Mouse (Mus musculus) heart, adult 8-10 months (tissue): ENCODE results near the gene Hoxa5. TPM values are rescaled to one million over a fixed set of nuclear protein-coding genes. Genes with fewer than 3 reads are reported as not detected.

Experiments used
- DNase-seq: peaks from one replicate; pipeline ENCODE4 v3.0.0; 2022; ENCODE audit warnings: low spot score
- total RNA-seq, 4 experiments: library from RNA; stranded (reverse); gene quantifications; 2 replicates each; pipeline ENCODE4 v1.2.4; 2022

Hoxa5 gene
- total RNA-seq, 4 experiments from 2014 or later: 0.41 to 0.69 (median 0.57) TPM

- no peak for DNase-seq
Observed at GRCm38 (mm10) chr6:52178918-52179665, 25.3 kb downstream of the Hoxa5 start.

GRCm38 (mm10) chr6:52177806-52178205, 26.6 kb downstream of the Hoxa5 start:
- DNase-seq: no peak

DNA sequence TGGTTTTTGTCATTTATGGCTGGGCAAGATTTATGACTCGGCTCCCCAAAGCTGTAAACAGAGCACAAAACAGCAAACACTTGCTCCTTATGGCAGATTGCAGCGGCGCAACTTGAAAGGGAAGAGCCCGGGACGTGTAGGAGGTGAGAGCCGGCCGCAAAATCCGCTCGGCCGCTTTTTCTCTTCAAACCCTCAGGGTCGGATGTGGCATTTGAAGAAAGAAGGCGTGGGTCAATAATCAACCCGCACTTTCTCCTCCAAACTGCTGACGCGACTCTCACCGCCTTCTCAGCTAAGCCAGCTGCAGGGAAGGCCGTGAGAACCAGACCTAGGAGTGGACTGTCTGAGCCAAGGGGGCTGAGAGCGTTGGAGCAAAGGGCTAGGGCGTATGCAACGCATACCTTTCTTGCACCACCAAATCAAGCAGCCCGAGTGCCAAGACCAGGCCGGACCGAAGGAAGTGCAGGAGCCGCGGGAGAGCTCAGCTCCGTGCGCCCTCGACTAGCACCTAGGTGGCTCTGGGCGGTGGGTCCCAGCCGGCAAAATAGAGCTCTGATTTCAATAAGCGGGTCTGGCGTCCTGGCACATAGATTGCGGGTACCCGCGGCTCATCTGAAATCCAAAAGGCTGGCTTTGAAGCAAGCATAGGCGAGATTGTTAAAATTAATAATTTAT, 27.2 kb downstream of the Hoxa5 start, which contains the start of gene 5730596B20Rik:
Gene 5730596B20Rik, plus strand, starts transcription at position 438 of the 675 bp plus-strand sequence.
- no peak for DNase-seq

GRCm38 (mm10) chr6:52176391-52176790, 28.0 kb downstream of the Hoxa5 start:
- DNase-seq: no peak

DNA sequence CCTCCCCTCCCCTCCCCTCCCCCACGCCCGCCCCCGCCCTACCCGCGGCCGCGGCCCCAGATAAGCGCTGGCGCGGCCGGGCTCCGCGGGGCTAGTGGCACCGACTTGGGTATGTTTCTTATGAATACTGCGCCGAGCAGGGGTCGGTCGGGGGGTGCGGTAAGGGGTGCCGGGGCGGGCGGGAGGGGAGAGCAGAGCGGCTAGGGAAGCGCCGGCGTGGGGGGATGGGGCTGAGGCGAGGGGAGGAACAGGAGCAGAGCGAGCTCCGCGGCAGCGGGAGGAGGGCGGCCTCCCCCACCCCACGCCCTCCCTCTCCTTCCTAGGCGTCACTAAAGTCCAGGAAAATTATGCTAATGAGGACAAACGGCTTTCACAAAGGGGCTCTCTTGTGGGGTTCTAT, 28.5 kb downstream of the Hoxa5 start:
- DNase-seq: no peak

- no peak for DNase-seq
Observed at GRCm38 (mm10) chr6:52174968-52175751, 29.2 kb downstream of the Hoxa5 start.

DNA sequence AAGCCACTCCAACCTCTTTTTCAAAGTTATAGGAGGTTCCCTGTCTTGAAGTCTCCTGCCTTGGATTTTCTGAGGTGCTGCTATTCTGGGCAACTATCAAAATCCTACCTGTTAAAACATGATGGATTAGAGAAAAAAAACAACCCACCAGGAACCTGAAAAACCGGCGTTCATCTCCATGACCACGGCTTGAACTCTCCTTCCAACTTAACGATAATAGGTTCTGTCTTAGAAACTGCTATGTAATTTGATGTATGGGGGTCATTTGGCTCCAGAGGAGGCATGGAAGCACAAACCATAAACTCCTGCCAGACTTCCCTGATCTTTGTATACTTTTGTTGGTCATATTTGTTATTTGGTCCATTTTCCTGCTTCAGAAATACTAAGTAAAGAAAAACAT, 30.7 kb downstream of the Hoxa5 start:
- DNase-seq: no peak

DNA sequence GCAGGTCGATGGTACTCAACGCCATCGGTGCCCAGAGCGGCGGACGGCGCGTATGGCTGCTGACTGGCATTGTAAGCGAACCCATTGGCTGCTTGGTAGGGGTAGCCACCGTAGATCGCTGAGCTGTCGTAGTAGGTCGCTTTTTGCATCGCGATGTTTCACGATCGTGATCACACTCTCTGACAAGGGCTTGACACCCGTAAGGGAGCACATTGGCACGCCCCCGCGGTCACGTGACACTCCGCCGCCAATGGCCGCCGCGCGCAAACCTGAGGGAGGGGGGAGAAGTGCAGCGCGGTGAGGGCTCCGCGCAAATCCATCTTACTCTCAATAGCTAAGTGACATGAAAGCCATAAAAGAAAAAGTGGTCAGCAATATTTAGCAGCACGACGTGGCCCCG, 31.9 kb downstream of the Hoxa5 start:
- DNase-seq: no peak

GRCm38 (mm10) chr6:52171938-52172337, 32.4 kb downstream of the Hoxa5 start:
- DNase-seq: no peak

- DNase-seq: no peak
Observed at GRCm38 (mm10) chr6:52171331-52171730, 33.1 kb downstream of the Hoxa5 start.

- DNase-seq: no peak
Observed at GRCm38 (mm10) chr6:52170898-52171223, 33.5 kb downstream of the Hoxa5 start.

- DNase-seq: no peak
Observed at GRCm38 (mm10) chr6:52170166-52170897, 34.1 kb downstream of the Hoxa5 start.

- no peak for DNase-seq
Observed at GRCm38 (mm10) chr6:52169499-52170165, 34.8 kb downstream of the Hoxa5 start.

GRCm38 (mm10) chr6:52168191-52169055, 36.0 kb downstream of the Hoxa5 start:
- DNase-seq: no peak

DNA sequence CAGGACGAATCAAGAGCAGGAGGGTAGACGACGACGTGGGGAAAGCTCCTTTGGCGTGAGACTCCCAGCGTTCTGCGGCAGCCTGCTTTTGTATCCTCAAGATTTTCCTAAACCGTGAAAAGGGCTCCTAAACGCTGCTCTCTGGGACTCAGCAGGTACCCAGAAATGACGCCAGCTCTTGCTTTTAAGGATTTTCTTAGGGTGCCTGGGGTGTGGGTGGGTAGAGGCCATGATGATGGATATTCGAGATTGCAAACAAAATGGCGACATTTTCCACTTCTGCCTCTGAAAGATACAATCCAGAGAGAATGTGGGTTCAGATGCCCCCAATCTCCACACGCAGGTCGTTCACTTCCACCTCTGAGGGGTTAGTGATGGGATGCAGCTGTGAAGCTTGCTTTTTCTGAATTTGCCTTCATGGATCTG, 36.6 kb downstream of the Hoxa5 start:
- DNase-seq: no peak

DNA sequence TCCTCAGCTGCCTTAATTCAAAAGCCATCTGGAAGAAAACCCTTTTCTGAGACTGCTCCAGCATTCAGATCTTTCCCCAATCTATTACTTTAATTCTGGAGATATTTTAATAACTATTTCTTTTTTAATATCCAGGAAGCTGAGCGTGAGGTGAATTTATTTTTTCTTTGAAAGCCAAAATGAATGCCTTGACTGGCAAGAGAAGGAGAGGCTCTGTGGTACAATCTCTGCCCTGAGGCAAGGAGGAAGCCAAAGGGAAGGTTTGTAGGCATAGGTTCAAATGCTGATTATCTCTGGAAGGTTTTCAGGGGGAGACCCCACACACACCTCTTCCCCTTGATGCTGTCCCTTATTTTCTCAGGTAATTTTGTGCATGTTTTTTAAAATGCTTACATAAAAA, 37.2 kb downstream of the Hoxa5 start:
- no peak for DNase-seq

GRCm38 (mm10) chr6:52166431-52167077, 37.8 kb downstream of the Hoxa5 start:
- no peak for DNase-seq

DNA sequence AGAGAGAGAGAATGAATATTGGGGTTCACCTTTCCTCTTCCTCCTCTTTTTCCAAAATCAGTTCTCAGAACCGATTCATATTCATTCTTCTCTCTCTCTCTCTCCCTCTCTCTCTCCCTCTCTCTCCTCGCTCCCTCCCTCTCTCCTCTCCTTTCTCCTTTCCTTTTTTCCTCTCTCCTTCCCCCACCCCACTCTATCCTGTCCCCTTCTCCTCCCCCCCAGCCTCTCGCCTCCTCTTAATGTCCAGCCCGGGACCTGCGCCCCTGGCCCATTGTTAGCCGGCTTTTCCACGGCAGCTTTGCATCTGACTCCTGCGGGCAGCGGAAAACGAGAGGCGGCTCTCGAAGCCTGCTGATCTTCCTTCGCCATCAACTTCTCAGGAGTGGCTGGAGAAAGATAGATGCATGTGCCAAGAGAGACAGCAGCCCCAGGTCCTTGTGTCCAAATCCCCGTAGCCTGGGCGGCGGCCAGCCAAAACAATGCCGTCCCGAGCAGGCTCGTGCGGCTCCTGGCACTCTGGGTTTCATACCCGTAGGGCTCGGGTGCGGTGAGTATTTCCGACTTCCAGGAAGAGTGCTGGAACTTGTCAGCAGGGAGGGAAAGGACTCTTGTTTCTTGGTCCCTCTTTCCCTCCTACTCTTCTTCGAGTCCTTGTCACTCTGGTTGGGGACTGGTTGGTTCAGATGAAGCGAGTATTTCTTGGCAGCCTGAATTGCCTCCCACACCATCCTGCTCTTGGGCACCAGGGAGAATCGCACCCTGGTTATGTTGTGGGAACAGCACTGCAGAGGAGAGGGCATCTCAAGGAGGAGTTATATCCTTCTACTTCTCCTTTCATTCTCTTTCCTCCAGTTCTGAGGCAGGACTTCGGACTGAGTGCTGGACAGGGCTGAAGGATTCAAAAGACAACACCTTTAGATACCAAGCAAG, 38.7 kb downstream of the Hoxa5 start:
- DNase-seq: no peak
